Mouse (Mus musculus) C2C12 (cell line): ENCODE results near the gene Nphs2.

Source experiments
- CEBPB ChIP-seq: IDR thresholded peaks from one replicate; pipeline ENCODE4 v1.6.1; 2011; ENCODE audit warnings: low read depth, mild to moderate bottlenecking, control low read depth, moderate library complexity
- CTCF ChIP-seq: IDR thresholded peaks from one replicate; pipeline ENCODE4 v1.5.1; 2011; ENCODE audit not compliant: control insufficient read depth, insufficient read depth, insufficient read length
- FOSL1 ChIP-seq: IDR thresholded peaks from one replicate; pipeline ENCODE4 v1.8.0; 2011; ENCODE audit warnings: mild to moderate bottlenecking, low read length; ENCODE audit not compliant: poor library complexity, insufficient read depth, severe bottlenecking
- MAX ChIP-seq: IDR thresholded peaks from one replicate; pipeline ENCODE4 v1.6.1; 2011; ENCODE audit warnings: mild to moderate bottlenecking, control low read depth
- MYOD1 ChIP-seq: IDR thresholded peaks from one replicate; pipeline ENCODE4 v1.6.1; 2011; ENCODE audit warnings: low read depth; ENCODE audit not compliant: control insufficient read depth, insufficient read length
- MYOG ChIP-seq: IDR thresholded peaks from one replicate; pipeline ENCODE4 v1.6.1; 2011; ENCODE audit not compliant: control insufficient read depth, insufficient read length; ENCODE audit errors: extremely low read depth
- USF1 ChIP-seq: IDR thresholded peaks from one replicate; pipeline ENCODE4 v1.6.1; 2011; ENCODE audit warnings: low read depth, mild to moderate bottlenecking, control low read depth, moderate library complexity

GRCm38 (mm10) chr1:156288556-156289221 lies 21.8 kb upstream of the Nphs2 start:
- TF ChIP-seq MAX = no peak
- no peak for TF ChIP-seq CTCF
- TF ChIP-seq MYOG = no peak
- TF ChIP-seq USF1 = peak; percentile 24
- no peak for TF ChIP-seq MYOD1
- no peak for TF ChIP-seq CEBPB
- TF ChIP-seq FOSL1 = no peak
